Mouse (Mus musculus): ENCODE results near the gene Exosc2.

- TF ChIP-seq CTCF (IDR thresholded peaks at IDR 0.05; ENCODE audit: low read depth, low read length): no peak
- TF ChIP-seq POLR2A (IDR thresholded peaks at IDR 0.05; ENCODE audit: borderline replicate concordance, low read depth, low read length): no peak
Measured at GRCm38 (mm10) chr2:31724730-31725490, 54.4 kb downstream of the Exosc2 start.
